Mouse (Mus musculus) heart, postnatal 0 days (tissue): Measurements from ENCODE around the gene Plau.

Experiments used
- CTCF ChIP-seq: IDR thresholded peaks from 2 replicates; pipeline ENCODE4 v1.5.1; 2016; ENCODE audit warnings: antibody characterized with exemption, control low read depth, low read depth
- EP300 ChIP-seq: IDR thresholded peaks from 2 replicates; pipeline ENCODE4 v1.6.1; 2016; ENCODE audit warnings: antibody characterized with exemption, low read depth

- no peak for TF ChIP-seq CTCF
- TF ChIP-seq EP300 = no peak
These were observed 25.2 kb upstream of the Plau start for GRCm38 (mm10) chr14:20811236-20811635.
